Mouse (Mus musculus): Measurements from ENCODE around the gene Nfe2. TPM values are rescaled to one million over a fixed set of nuclear protein-coding genes. Genes with fewer than 3 reads are reported as not detected.
A peak's percentile ranks its signal among the peaks of the same experiment; 100 is the strongest.
"Not testable (repeated sequence)": the region's sequence is repeated elsewhere in the genome, so short reads cannot be mapped to it uniquely, and the experiment has no call there.

Nfe2 gene
- total RNA-seq, 2 experiments from 2014 or later, result not detected

DNA sequence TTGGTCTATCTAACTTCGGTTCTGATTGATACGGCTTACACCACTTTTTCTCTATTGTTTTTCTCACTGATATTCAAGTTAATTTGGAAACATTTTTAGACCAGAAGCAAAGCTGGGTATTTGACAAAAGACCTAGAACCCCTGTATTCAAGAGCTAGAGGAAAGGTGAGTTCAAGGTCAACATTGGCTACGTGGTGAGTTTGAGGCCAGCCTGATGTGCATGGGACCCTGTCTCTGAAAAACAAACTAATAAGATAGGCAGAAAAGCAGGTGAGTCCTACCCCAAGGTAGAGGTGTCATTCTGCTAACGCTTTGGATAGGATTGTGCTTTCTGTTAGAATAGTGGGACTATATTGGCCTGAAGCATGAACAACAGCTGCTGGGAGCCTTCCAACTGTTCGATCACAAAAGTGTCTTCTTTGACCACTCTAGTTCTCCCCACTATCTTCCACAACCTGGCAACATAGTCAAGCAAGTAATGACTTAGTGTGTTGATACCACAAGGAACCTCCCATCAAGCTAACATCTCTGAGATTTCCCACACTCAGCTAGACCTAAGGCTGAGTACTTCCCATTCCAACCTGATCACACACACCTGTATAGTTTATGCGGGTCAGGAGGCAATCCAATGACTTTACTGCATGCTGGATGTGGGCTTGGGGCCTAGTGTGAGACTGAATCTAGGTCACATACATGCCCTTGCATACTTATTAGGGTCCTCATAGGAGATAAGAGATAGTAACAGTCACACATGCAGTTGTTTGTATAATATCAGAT, 1.8 kb downstream of the Nfe2 start:
- no peak for DNase-seq (ENCODE audit: extremely low spot score in 1 of 2, low spot score in 2 of 2)
- intact Hi-C loops (cut with DNase I), result no loop called here

DNA sequence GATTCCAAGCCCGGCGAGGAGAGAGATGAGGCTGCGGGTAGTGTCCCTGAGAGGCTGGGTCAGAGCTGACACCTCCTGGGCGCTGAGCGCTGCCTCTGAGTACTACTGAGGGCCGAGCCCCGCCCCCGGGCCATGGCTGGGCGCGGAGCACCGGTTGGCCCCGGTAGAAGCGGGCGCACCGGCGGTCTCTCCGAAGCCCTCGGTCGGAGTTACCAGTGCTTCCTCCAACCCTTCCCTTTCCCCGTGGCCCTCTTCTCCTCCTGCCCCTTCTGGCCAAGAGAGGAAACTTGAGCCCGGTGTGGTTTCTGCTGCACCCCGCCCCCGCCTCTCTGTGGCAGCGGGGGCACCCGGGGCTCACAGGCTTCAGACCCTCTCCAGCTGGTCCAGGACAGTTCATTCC, 3.0 kb downstream of the Nfe2 start:
- intact Hi-C loops (cut with DNase I), result no loop called here
- peak in 1 of 2 experiments; percentile 45 for DNase-seq (ENCODE audit: extremely low spot score in 1 of 2, low spot score in 2 of 2)

DNA sequence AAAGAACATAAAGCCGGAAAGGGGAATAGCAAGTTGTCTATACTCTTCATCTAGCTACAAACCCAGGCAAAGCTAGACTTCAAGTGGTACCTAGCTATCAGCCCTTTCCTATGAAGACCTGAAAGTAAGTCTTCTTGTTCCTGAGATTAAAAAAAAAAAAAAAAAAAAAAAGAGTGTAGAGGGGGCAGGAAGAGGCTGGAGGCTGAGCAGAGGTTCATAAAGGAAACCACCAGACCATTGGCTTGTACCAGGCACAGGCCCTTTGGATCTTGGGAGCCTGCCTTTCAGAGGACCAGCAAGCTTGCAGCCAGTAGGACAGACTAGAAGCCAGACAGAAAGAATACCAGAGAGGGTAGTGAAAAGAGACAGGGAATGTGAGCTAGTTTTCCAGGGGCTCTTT, 4.9 kb downstream of the Nfe2 start:
- intact Hi-C loops (cut with DNase I), result no loop called here
- DNase-seq (ENCODE audit: extremely low spot score in 1 of 2, low spot score in 2 of 2), result no peak

DNA sequence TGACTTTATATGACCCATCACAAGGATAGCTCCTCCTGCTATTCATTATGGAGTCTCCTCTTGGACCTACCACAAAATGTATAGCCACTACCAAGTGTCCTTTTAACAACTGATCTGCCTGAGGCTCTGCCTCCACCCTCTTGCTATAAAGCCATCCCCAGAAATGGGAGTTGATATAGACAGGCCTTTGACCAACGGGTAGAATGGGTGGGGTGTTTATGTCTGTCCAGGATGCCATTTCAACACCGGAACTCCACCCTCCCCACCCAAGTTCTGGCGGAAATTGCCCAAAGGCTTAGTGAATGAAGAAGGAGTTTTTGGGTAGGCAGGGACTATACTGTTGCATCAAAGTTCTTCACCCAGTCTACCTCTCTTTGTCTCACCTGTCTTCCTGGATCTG, 5.5 kb downstream of the Nfe2 start:
- DNase-seq (ENCODE audit: extremely low spot score in 1 of 2, low spot score in 2 of 2), result no peak

DNA sequence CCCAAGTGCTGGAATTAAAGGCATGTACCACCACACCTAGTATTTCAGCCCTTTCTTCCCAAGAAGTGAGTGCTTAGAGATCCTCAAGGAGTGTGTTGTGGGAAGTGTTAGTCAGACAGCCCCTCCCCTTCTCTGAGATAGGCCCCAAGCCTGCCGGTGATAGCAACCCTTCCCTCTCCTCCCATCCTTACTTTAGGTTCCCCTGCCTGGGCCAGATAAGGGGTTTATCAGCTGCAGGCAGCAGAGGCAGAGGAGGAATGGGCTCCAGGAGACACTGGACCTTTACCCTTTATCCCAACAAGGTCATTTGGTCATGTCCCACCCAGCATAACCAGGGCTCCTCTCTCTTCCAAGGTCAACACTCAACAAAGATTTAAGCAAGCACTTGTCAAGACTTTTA, 6.6 kb downstream of the Nfe2 start:
- no peak for DNase-seq (ENCODE audit: extremely low spot score in 1 of 2, low spot score in 2 of 2)
- intact Hi-C loops (cut with DNase I), result no loop called here

More for the DNA sequence above, 5.5 kb downstream of the Nfe2 start:
- intact Hi-C loops (cut with DNase I), result no loop called here

DNA sequence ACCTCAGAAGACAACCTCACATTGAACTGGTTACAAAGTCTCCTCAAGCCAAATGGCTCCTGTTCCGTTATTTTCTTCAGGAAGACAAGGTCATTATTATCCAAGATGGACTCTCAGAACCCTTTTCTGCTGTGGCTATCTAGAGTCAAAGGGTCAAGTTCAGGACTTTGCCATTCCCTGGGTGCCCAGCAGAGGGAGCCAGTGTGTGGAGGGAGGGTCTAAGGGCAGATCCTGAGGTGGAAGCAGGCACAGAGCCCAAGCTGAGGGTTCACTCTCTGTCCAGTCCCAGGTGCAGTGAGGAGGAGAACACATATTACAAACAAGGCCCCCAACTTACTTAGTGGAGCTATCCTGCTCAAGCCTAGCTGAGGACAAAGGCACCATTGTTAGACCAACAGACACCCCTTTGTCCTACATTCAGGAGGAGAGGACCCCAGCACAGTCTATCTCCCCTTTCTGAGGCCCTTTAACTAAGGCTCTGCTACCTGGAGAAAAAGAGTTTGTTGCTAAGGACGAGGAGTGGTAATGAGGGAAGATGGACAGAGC, 7.9 kb downstream of the Nfe2 start:
- intact Hi-C loops (cut with DNase I), result no loop called here
- peak in 1 of 2 experiments; percentile 79 for DNase-seq (ENCODE audit: extremely low spot score in 1 of 2, low spot score in 2 of 2)

DNA sequence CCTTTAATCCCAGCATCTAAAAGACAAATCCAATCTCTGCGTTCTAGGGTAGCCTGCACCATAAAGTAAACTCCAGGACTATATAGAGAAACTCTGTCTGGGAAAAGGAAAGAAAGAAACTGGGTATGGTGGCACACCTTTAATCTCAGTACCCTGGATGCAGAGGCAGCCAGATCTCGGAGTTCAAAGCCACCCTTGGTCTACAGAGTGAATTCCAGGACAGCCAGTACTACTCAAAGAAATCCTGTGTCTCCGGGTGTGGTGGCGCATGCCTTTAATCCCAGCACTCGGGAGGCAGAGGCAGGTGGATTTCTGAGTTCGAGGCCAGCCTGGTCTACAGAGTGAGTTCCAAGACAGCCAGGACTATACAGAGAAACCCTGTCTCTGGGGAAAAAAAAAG, 8.7 kb downstream of the Nfe2 start:
- intact Hi-C loops (cut with DNase I), result loop anchor here (5.0 kb wide), 1 partner anchor 42 kb away; no protein-coding TSS in a partner anchor
- not testable (repeated sequence) for DNase-seq (ENCODE audit: extremely low spot score in 1 of 2, low spot score in 2 of 2)

DNA sequence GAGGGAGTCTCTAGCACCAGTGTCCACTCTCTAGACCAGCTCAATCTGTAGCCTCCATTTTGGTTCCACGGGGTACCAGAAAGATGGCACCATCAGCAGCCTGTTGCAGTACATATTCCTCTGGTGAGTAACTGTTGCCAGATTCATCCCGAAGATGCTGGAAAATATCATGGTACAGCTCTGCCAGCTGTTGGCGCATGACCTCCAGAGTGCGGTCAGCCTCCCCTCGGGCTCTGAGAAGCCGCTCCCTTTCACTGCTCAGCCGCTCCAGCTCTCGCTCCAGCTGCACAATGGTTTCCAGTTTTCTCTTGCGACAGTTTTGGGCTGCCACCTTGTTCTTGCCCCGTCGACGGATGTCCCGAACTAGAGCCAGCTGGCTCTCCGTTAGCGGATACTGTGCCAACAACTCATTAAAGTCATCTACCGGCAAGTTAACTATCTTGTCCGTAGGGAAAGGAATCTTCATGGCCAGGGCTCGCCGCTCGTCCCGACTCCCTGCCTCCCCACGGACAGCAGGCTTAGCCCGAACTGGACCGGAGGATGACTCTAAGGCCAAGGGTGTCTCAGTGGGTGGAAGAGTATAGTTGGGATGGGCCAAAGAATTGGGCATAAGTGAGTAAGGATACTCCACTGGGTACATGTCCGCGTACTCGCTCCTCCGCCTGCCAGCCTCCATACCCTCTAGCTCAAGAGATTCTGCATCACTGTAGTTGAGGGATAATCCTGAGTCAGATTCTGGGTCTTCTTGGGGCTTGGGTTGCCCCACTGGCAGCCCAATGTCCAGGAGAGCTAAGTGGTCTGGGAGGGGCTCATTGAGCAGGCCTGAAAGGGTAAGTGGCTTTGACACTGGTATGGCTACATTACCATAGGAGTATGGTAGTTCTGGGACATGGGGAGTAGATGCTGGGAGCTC, 9.5 kb downstream of the Nfe2 start:
- intact Hi-C loops (cut with DNase I), result loop anchor here (5.0 kb wide), 1 partner anchor 41 kb away; no protein-coding TSS in a partner anchor
- DNase-seq (ENCODE audit: extremely low spot score in 1 of 2, low spot score in 2 of 2), result peak in 1 of 2 experiments; percentile 37

DNA sequence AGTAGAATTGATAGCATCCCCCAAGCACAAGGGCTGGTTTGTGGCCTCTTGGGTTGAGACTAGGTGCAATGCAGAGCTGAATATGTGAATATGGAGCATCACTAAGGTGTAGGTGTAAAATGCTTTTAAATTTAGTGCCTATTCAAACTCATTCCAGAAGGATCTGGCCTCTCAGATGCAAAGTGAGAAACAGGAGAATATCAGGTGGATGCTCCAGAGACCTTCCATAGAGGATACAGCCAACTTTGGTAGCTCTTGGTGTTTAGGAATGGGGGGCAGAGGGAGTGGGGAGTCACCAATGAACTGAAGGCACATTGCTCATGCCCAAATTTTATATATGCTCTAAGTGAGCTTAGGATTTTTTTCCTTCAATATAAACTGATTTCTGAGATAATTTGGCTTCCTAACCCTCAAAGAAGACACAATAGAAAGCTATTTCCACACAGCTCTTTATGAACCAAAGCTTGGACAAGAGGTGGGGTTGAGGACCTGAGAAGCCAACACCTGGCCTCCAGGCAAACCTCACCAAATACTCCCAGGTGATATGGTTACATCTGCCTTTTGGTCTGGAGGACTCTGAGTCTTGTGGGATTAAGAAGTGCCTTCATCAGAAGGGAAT, 10.3 kb downstream of the Nfe2 start:
- intact Hi-C loops (cut with DNase I), result loop anchor here (2.0 to 5.0 kb wide), 2 partner anchors 41 to 59 kb away; no protein-coding TSS in a partner anchor
- no peak for DNase-seq (ENCODE audit: extremely low spot score in 1 of 2, low spot score in 2 of 2)

DNA sequence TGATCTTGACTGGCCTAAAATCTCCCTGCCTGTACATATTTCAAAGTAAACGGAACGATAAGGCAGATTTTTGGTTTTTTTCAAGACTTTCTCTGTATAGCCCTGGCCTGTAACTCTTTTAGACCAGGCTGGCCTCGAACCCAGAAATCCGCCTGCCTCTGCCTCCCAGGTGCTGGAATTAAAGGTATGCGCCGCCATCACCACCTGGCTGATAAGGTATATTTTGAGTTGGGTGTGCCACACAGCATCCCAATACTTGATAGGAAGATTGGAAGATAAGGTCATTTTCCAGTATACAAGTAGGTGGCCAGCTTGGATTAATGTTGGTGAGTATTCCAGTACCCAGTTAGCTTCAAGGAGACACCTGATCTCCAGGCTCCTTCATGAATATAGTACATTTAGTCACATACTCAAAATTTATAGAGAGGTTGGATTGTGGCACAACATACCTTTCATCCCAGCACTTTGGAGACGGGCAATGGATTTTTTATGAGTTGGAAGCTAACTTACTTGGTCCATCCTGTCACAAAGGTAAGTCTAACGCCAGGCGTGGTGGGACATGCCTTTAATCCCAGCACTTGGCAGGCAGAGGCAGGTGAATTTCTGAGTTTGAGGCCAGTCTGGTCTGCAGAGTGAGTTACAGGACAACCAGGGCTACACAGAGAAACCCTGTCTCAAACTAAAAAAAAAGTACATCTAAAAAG, 11.0 kb downstream of the Nfe2 start:
- no peak for DNase-seq (ENCODE audit: extremely low spot score in 1 of 2, low spot score in 2 of 2)
- intact Hi-C loops (cut with DNase I), result loop anchor here (2.0 to 5.0 kb wide), 2 partner anchors 40 to 60 kb away; no protein-coding TSS in a partner anchor

DNA sequence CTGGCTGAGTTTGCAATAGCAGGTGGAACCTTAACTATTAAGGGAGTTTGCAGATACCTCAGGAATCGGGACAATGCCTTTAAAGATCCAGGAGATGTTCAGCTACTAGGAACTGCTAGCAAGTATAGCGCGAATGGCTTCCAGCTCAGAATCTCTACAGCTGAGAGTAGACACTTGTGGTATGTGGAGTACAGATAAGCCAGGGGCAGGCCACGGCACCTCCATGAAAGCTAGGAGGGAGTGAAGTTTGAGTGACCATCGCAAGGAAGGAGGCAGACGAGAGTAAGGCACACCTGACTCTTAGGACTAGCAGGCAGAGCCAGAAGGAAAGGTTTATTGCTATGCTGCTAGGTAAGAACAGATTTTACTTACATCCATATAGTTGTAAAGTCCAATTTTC, 12.6 kb downstream of the Nfe2 start:
- no peak for DNase-seq (ENCODE audit: extremely low spot score in 1 of 2, low spot score in 2 of 2)
- intact Hi-C loops (cut with DNase I), result loop anchor here (2.0 to 5.0 kb wide), 2 partner anchors 38 to 61 kb away; no protein-coding TSS in a partner anchor

DNA sequence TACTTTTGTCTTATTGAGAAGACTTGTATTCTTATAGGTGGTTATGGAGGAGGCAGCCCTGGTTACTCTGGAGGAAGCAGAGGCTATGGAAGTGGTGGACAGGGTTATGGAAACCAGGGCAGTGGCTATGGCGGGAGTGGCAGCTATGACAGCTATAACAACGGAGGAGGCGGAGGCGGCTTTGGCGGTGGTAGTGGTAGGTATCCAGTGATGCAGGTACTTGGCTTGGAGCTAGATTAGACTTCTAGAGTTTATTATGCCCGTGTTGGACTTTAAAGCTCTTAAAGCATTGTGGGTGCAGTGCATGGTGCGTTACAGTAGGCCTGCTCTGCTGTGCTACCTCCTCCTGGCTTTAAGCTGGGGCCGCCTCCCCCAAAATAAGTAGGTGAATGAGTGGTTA, 15.3 kb downstream of the Nfe2 start:
- intact Hi-C loops (cut with DNase I), result no loop called here
- DNase-seq (ENCODE audit: extremely low spot score in 1 of 2, low spot score in 2 of 2), result no peak

DNA sequence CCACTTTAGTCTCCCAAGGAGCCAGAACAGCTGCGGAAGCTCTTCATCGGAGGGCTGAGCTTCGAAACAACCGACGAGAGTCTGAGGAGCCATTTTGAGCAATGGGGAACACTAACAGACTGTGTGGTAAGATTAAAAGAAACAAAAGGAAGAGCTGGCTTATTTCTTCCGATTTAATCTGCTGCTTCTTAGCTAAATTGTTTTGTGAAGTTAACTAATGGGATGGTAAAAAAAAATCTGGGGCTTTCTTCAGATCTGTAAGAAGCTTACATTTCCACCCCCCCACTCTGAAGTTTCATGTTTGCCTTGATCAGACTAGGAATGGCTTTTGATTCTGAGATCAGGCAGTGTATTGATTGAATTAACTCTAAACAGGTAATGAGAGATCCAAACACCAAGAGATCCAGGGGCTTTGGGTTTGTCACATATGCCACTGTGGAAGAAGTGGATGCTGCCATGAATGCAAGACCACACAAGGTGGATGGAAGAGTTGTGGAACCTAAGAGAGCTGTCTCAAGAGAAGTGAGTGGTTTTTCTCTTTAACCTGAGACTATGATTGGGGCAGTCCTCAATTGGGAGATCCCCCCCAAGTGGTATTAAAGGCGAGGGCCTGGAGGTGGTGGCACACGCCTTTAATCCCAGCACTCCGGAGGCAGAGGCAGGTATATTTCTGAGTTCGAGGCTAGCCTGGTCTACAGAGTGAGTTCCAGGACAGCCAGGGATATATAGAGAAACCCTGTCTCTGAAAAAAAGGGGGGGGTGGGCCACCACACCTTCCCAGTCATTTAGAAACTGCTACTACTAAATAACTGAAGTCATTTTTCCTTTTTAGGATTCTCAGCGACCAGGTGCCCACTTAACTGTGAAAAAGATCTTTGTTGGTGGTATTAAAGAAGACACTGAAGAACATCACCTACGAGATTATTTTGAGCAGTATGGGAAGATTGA, 16.9 kb downstream of the Nfe2 start:
- intact Hi-C loops (cut with DNase I); DNase-seq (ENCODE audit: extremely low spot score in 1 of 2, low spot score in 2 of 2): not testable (repeated sequence)

DNA sequence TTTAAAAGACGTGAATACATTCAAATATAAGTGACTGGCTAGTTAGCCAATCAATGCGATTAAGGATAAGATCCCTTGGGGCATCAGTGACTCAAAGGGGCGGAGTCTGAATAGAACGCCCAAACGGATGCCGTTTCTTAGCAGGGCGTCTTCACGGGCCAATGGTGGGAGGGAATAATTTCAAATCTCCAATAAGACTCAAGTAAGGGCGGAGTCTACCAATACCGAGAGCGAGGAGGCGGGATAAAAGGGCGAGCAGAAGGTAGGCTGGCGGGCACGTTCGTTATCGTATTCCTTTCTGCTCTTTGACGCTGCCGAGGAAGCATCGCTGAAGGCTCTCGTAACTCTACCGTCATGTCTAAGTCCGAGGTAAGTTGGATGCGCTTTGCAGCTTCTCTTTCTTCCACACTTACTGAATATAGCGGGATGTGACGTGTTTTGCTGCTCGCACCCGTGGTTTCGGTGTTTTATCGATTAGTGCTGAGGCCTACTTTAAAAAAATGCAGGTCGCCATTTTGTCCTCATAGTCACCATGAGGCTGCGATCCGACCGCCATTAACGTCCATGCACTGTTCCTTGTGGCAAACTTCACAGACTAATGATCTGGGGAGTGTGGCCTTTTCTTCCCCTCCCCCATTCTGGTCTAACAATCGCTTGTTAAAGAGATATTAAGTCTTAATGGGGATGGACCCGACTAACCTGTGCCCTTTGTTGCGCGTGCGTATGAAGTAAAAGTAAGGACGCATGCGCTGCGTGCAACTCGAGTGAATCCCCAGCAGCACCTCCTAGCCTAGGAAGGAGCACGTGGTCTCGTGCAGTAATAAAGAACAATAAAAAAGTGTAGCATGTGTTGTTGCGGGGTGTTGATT, 17.8 kb downstream of the Nfe2 start, which contains the start of gene Hnrnpa1:
Gene Hnrnpa1, plus strand, starts transcription at position 273 of the 869 bp plus-strand sequence.
- DNase-seq (ENCODE audit: extremely low spot score in 1 of 2, low spot score in 2 of 2), result peak; percentile 95 to 97
- intact Hi-C loops (cut with DNase I), result no loop called here

DNA sequence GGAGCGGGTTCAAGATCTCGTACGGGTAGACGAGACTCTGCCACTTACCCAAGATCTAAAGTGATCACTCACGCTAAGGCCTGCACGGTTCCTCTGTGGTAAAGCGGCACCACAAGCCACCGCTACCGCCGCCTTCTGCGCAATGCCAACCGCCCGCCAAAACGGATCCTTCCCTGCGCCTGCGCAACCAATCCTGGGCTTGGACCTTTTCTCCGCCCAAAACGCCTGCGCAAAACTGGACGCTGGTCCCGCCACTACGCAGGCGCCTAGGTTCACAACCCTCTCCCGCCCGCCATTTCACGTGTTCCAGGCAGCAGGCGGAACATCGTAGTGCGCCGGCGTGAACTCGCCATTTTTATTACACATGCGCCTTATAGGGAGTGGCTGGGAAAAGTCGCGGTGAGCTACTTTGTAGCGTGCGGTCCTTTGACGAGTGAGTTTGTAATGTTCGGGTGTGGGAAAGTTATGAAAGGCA, 18.5 kb downstream of the Nfe2 start, which contains the start of gene Cbx5:
Gene Cbx5, minus strand, starts transcription at position 132 of the 475 bp plus-strand sequence.
- DNase-seq (ENCODE audit: extremely low spot score in 1 of 2, low spot score in 2 of 2), result peak; percentile 99
- intact Hi-C loops (cut with DNase I), result no loop called here

DNA sequence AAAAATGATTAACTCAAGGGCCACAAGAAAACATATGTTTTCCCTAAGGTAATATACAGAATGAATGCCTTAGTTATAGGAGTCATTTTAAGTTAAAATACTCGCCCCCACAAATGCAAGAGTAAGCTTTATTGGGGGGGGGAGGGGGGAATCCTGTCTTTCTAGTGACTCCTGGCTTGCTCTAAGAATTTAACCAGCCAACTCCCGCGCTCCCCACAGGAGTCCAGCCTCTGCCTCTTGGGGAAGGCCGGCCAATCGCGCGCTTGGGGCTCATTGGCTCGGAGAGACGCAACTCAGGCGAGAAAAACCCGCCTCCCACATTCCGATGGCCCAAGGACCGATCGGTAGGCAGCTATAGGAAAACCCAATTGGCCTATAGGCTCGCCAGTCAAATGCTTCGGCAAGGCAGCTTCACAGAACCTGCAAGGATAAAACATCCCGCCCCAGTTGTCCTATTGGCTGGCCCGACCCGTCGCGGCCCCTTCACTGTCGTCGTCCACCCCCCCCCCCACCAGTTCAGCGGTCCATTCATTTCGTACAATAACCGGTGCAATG, 19.0 kb downstream of the Nfe2 start:
- peak; percentile 97 for DNase-seq (ENCODE audit: extremely low spot score in 1 of 2, low spot score in 2 of 2)
- intact Hi-C loops (cut with DNase I), result no loop called here
